Mouse (Mus musculus): ENCODE measurements at regions not wholly inside any gene's neighbourhood (a gene's known extent, or its start where the extent isn't known, plus 50 kb on each side); places are given as distances from the start of the nearest gene placed in this dataset.
"Not testable (repeated sequence)": the region's sequence is repeated elsewhere in the genome, so short reads cannot be mapped to it uniquely, and the experiment has no call there.

- DNase-seq, result no peak
Observed at GRCm38 (mm10) chr12:15562826-15563225, 253.9 kb downstream of the Trib2 start.

DNA sequence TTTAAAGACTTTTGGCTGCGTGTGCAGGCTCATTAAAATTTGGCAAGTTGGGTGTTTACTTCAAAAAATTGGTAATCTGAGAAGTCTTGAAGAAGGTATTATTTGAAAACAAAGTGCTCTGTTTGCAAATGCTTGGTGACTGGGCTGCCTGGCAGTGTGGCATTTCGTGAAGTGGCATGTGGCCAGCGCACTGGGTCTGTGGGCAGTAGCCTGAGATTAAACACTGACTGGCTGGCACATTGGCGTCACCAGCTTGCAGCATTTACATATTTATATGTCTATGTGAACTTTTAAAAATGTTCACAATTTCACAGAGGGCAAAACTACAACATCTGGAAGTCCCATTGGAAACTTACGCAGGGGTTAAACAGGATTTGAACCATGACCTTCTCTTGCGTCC, 261.3 kb downstream of the Trib2 start:
- no peak for DNase-seq

GRCm38 (mm10) chr12:15553681-15554007, 263.1 kb downstream of the Trib2 start:
- no peak for DNase-seq

DNA sequence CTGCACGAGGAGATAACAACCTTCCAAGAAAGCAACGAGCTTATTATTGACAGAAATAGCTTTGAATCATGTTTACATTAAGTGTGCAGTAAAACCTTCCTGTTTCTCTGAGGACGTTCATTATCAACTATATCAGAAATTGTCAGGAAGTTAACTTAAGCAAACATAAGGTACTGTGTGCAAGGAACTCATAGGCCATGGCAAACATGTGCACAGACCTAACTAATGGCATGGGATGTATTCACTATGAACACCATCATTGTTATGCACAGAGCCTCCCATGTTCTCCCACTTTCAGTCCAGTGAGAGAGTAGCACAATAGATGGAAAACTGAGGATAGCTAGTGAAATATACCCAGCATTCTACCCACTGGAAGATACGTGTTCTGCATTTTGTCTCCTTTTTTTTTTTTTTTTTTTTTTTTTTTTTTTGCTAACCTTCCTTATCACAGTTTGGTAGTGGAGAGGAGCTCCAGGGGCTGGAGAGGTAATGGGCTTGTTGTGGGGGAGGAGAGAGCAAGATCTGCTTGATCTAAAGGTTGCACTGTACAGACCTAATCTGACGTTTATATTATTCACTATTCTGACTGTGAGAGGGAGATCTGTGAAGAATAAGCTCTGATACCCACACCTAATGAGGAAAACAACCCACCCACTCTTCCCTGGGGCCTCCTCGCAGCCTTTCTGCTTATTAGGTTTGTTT, 263.6 kb downstream of the Trib2 start:
- no peak for DNase-seq

DNA sequence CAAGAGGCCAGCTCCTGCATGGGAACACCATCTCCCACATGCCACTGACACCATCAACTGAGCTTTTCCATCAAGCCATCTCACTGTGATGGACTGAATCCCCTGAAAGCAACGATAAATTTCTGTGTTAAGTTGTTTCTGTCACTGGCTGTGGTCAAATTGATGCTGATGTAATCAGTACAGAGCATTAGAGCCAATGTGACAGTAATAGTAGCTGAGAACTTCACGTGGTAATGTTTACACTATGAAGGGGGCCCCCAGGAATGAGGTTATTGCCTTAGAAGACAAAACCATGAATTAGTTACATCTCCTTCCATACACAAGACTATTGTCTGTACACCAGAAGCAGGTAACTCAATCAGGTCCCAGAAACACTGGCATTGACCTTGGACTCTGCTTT, 264.5 kb downstream of the Trib2 start:
- DNase-seq, result no peak

- DNase-seq, result no peak
Observed at GRCm38 (mm10) chr12:15551281-15551900, 265.3 kb downstream of the Trib2 start.

DNA sequence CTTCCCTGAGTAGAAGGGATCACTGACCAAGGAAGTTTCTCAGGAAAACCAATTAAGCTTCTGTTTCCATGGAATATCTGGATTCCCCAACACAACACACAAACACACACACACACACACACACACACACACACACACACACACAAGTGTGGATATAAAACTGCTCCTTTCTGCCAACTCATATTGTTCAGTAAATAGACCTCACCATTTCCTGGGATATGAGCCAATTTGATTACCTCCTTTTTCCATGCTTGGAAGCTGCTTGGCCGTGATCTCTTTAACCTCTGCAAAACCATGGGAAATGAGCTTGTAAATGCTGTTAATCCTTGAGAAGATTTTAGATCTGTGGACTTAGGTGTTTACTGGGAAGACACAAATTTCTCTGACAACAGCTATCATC, 272.4 kb downstream of the Trib2 start:
- DNase-seq, result peak; percentile 5 to 14

GRCm38 (mm10) chr12:15542486-15542885, 274.2 kb downstream of the Trib2 start:
- DNase-seq, result no peak

DNA sequence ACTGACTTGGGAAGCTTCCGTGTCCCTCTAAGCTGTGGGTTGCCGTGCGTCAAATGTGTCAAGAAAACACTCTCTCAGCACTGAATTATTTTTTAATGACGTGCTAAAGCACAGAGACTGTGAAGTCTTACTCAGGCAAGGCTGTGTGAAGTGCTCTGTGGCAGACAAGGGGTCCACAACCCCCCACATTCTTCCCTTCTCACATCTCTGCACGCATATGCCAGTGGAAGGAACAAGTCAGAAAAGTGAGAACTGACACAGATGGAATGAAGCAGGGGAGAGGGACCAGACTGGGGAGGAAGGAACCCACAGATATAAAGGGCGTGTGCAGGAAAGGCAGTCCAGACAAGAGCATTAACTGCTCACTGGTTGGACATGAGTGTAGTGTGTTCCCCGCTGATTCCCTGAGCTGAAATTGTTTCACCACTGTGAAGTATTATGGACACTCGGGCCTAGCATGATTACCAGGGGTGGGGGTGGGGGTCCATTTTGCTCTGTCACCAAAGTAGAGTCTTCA, 279.8 kb downstream of the Trib2 start:
- no peak for DNase-seq

DNA sequence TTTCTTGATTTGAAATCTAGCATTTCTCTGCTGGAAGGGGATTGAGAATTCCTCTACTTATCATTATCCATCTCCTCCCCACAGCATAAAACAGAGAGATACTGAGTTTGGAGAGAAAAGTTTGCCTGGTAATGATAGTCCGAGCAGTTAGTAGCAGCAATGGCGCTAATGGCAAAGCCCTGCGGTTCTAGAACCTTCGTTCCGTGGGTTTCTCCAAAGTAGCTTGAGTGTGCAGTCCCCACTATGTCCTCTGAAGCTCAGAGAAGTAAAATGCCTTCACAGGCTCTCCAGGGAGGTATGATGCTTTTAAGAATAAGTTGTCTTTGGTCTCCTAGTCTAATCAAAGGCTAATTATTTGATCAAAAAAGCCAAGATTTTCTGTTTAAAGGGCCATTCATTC, 280.5 kb downstream of the Trib2 start:
- DNase-seq, result no peak

GRCm38 (mm10) chr12:15535822-15536221, 280.9 kb downstream of the Trib2 start:
- peak; percentile 81 to 94 for DNase-seq

- no peak for DNase-seq
Observed at GRCm38 (mm10) chr12:15520783-15521407, 295.8 kb downstream of the Trib2 start.

DNA sequence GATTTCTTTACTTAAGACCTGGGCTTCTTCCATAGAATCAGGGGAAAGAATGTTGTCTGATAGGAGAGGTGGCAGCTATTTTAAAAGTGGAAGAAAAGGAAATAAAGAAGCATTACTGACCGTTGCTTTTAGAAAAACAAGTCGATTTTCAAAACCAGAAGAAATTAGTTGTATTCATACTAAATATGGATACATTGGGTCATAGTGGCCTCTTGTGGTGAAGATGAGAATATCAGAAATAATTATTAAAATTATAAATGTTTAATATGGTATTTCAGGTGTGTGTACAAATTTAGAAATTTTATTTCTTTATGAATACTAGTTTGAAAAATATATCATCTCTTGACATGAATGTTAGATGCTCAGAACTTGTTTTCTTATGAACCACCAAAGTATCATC, 304.7 kb downstream of the Trib2 start:
- no peak for DNase-seq

- DNase-seq, result peak in 1 of 2 experiments; percentile 15
Observed at GRCm38 (mm10) chr12:15507576-15507975, 309.1 kb downstream of the Trib2 start.

DNA sequence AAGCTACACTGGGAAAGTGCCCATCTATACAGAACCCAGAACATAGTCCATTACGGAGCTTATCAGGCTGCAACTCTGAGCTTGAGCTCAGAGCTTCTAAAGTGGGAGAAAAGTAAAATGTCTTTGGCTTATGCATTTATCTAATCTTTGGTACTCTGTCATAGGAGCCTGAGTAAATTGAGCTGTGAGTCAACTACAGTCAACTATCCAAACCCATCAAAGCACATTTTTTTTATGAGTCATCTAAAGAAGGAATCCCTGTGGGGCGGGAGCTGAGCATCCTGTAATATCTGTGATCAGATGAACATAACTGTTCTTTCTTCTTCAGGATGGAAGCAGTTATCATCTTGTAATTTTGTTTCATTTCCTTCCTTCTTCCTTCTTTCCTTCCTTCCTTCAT, 323.1 kb downstream of the Trib2 start:
- DNase-seq, result no peak

DNA sequence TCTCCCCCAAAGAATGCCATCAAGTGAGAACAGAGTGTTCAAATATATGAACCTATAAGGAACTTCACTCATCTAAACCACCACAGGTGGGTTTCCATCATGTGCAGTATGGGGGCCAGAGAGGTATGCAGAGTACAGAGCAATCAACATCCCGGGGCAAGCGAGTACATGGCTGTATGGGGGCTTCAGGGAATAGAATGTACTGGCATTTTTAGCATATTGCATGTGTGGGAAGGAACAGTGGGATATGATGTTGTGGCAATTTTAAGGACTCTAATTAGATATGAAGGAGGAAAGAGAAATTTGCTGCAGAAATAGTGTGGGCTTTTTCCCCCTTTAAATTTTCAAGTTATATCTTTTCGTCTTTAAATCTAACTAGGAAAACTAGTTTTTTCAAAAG, 344.0 kb downstream of the Trib2 start:
- DNase-seq, result no peak

GRCm38 (mm10) chr12:15459429-15459828, 357.3 kb downstream of the Trib2 start:
- no peak for DNase-seq

DNA sequence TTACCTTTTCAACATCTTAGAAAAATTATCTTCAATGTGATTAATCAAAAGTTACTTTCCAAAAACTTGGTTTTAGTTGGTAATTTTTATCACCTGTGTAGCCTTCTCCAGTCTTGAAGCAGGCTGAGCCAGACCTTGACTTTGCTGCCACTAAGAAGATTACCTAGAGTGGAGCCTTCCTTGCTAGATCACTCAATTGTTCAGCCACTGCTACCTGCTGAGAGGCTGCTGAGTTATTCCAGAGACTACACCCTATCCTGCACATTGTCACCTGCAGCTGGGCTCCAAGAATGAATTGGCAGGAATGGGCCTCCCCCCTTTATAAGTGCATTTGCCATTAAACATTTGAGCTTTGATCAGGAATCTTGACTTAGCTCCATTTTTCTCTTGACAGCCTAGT, 360.4 kb downstream of the Trib2 start:
- DNase-seq, result not testable (repeated sequence)

GRCm38 (mm10) chr12:15455744-15456143, 361.0 kb downstream of the Trib2 start:
- no peak for DNase-seq

GRCm38 (mm10) chr12:15449484-15449883, 367.2 kb downstream of the Trib2 start:
- no peak for DNase-seq

GRCm38 (mm10) chr12:15416180-15416766, 400.4 kb downstream of the Trib2 start:
- DNase-seq, result peak in 1 of 2 experiments; percentile 2

- DNase-seq, result no peak
Observed at GRCm38 (mm10) chr12:15410419-15410818, 406.3 kb downstream of the Trib2 start.

DNA sequence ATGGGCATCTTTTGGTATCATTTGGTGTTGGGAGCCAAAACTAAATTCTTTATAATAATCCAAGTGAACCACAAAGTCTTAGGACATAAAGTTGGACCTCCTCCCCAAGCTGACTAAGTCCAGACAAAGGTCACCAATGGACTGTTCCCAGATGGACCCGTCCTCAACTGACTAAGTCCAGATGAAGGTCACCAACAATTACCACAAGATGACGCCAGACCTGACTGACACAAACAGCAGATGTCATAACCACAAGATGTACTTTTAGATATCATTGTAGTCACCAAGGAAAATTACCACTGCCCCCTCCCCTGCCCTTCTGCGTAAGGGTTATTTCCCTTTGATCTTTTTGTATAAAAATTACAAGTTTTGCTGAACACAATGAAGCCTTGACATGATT, 409.1 kb downstream of the Trib2 start:
- not testable (repeated sequence) for DNase-seq

DNA sequence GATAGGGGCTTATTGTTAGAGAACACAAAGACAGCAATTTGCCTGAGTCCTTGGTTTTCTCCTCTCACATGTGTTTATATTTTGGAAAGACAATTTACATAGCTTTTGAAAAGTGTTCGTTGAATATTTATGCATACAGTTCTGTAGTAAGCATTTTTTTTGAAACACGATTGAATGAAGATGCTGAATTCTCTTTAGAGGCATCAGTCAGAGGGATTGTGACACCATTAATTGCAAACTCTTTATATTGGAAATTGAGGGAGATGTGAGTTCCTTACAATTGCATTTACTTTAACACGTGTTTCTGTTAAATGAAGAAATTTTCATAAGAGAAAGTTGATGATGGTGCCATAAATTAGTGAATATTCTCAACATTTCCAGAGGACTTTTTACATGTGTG, 424.1 kb downstream of the Trib2 start:
- no peak for DNase-seq
